Mouse (Mus musculus): ENCODE measurements around the gene Zfp637. TPM values are rescaled to one million over a fixed set of nuclear protein-coding genes. Genes with fewer than 3 reads are reported as not detected.
"Not testable (repeated sequence)": the region's sequence is repeated elsewhere in the genome, so short reads cannot be mapped to it uniquely, and the experiment has no call there.

Gene Zfp637
- polyA plus RNA-seq, 1 experiment from 2014 or later = 64.5 TPM

DNA sequence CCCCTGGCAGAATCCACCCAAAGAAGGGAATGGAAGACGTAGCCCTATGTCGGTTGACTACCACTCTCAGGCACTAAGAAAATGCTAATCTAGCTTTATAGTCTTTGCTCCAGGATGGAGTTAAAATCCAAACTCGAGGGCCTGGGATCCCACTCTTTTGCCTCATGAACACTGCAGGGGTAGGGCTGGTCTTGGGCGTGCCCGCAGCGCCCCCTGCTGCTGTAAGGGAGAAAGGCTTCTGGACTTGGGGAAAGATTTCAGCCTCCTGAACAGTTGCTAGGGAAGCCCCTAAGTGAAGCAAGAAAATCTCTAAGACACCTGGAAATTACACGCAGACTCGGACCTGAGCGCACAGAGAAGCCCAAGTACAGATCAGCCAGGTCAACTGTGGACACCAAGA, 12.7 kb upstream of the Zfp637 start:
- Histone ChIP-seq H3K9ac (no peak overlapping the region), H3K9me3 (no peaks in the 10 kb centered on the region), H3K27me3 (replicated peaks) (peaks cover 46% of the 10 kb centered on the region), H3K4me3 (no peak overlapping the region), H3K27ac (replicated peaks) (no peak overlapping the region), H3K36me3 (no peaks in the 10 kb centered on the region), H3K4me1 (no peaks in the 10 kb centered on the region), H3K4me2 (no peak overlapping the region)
- 14% methylated on average over 9 of the region's 9 CpGs for WGBS
- ATAC-seq (ENCODE audit: extremely low read depth, insufficient number of reproducible peaks, low FRiP score, low TSS enrichment) = no peak

DNA sequence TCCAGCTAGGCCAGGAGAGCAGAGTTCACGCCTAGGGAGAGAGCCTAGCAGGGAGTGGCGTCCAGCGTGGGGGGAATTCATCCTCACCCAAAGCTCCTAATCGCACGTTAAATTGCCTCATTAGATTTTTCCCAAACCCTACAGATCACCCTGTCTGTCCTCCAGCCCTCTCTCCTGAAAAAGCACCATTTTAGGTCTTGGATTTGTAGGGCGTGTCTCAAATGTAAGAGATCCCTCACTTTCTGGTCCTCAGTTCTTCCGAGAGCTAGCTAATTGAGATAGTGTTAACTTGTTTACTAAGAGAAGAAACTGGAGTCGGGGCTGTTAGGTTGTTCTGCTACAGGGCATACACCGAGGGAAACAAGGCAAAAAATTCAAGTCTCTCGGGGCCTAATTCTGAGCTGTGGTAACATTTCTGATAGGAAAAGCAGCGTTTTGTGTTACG, 553 bp downstream of the Zfp637 start:
- peak overlapping the region; percentile 95 for H3K27ac ChIP-seq (replicated peaks)
- H3K4me2 ChIP-seq = peak overlapping the region; percentile 92
- H3K4me1 ChIP-seq = peaks cover 10% of the 10 kb centered on the region
- H3K9ac ChIP-seq = peak overlapping the region; percentile 98
- H3K27me3 ChIP-seq (replicated peaks) = no peaks in the 10 kb centered on the region
- 8% methylated on average over 12 of the region's 12 CpGs for WGBS
- H3K9me3 ChIP-seq = no peaks in the 10 kb centered on the region
- H3K36me3 ChIP-seq = peaks cover 38% of the 10 kb centered on the region
- peak overlapping the region; percentile 95 for H3K4me3 ChIP-seq
- no peak; the same call in 1 of the 2 replicates for ATAC-seq (ENCODE audit: extremely low read depth, insufficient number of reproducible peaks, low FRiP score, low TSS enrichment)

DNA sequence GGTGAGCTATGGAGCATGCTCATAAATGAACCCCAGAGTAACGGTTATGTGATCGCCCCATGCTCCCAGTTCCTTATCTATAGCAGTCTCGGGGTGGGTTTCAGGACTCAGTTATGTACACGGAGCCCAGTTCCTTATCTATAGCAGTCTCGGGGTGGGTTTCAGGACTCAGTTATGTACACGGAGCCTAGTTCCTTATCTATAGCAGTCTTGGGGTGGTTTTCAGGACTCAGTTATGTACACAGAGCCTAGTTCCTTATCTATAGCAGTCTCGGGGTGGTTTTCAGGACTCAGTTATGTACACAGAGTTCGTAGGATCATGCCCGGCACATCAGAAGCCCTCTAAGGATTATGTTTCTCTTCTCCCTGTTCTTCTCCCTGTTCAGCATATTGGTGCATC, 3.6 kb downstream of the Zfp637 start:
- peaks cover 10% of the 10 kb centered on the region for H3K4me1 ChIP-seq
- 68% methylated on average over 9 of the region's 9 CpGs for WGBS
- no peak overlapping the region for H3K4me3 ChIP-seq
- no peak for ATAC-seq (ENCODE audit: extremely low read depth, insufficient number of reproducible peaks, low FRiP score, low TSS enrichment)
- H3K27ac ChIP-seq (replicated peaks) = no peak overlapping the region
- H3K4me2 ChIP-seq = no peak overlapping the region
- no peak overlapping the region for H3K9ac ChIP-seq
- no peaks in the 10 kb centered on the region for H3K9me3 ChIP-seq
- H3K27me3 ChIP-seq (replicated peaks) = no peaks in the 10 kb centered on the region
- peaks cover 69% of the 10 kb centered on the region for H3K36me3 ChIP-seq

DNA sequence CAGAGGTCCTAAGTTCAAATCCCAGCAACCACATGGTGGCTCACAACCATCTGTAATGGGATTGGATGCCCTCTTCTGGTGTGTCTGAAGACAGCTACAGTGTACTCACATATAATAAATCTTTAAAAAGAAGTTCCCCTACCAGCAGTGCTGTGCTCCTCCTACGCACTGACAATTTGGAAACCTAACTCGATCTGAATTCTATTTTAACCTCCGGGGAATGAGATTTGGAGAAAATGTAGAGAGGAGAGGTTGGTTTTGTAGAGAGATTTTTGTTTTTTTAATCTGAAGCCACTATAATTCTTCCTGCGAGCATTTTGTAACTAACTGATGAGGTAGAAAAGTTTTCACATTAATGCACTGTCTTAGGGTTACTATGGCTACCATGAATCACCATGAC, 5.7 kb downstream of the Zfp637 start:
- not testable (repeated sequence) for H3K4me2 ChIP-seq; H3K9ac ChIP-seq; H3K4me3 ChIP-seq; H3K27me3 ChIP-seq (replicated peaks); ATAC-seq (ENCODE audit: extremely low read depth, insufficient number of reproducible peaks, low FRiP score, low TSS enrichment); H3K9me3 ChIP-seq; H3K27ac ChIP-seq (replicated peaks); H3K4me1 ChIP-seq
- peaks cover 71% of the 10 kb centered on the region for H3K36me3 ChIP-seq
- WGBS = 88% methylated on average over 4 of the region's 4 CpGs

DNA sequence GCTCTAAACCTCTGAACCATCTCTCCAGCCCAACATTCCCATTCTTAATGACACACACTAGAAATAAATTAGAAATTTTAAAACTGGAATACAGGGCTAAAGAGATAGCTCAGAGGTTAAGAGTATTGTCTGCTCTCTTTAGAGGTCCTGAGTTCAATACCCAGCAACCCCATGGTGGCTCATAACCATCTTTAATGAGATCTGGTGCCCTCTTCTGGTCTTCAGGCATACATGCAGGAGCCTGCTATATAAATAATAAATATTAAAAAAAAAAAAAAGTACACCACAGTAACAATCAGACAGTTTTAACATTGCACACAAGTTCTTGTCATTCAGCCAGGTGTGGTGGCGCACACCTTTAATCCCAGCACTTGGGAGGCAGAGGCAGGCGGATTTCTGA, 6.8 kb downstream of the Zfp637 start:
- Histone ChIP-seq H3K4me1 (no peaks in the 10 kb centered on the region), H3K36me3 (peaks cover 71% of the 10 kb centered on the region), H3K9me3 (no peaks in the 10 kb centered on the region), H3K9ac (no peak overlapping the region), H3K4me2 (no peak overlapping the region), H3K27ac (replicated peaks) (no peak overlapping the region), H3K4me3 (no peak overlapping the region), H3K27me3 (replicated peaks) (no peaks in the 10 kb centered on the region)
- 85% methylated on average over 2 of the region's 2 CpGs for WGBS
- no peak for ATAC-seq (ENCODE audit: extremely low read depth, insufficient number of reproducible peaks, low FRiP score, low TSS enrichment)

DNA sequence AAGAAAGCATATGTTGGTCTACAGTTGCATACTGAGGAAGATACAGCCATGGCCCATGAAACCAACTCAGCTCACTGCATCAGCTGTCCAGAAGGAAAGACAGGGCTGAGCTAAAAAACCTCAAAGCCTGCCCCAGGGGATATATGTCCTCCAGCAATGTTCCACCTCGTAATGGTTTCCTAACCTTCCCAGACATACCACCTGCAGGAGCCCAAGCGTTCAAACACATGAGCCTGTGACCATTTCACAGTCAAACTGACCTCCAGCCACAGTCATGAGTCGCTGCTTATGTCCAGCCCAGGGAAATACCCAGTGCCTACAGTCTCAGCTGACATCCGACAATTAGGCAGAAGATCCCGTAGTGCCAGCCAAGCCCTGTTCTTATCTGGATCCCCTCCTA, 7.6 kb downstream of the Zfp637 start:
- no peak for ATAC-seq (ENCODE audit: extremely low read depth, insufficient number of reproducible peaks, low FRiP score, low TSS enrichment)
- H3K9me3 ChIP-seq = no peaks in the 10 kb centered on the region
- H3K27ac ChIP-seq (replicated peaks) = no peak overlapping the region
- no peak overlapping the region for H3K9ac ChIP-seq
- no peaks in the 10 kb centered on the region for H3K4me1 ChIP-seq
- no peaks in the 10 kb centered on the region for H3K27me3 ChIP-seq (replicated peaks)
- peaks cover 63% of the 10 kb centered on the region for H3K36me3 ChIP-seq
- H3K4me2 ChIP-seq = no peak overlapping the region
- H3K4me3 ChIP-seq = no peak overlapping the region
- 74% methylated on average over 5 of the region's 5 CpGs for WGBS

DNA sequence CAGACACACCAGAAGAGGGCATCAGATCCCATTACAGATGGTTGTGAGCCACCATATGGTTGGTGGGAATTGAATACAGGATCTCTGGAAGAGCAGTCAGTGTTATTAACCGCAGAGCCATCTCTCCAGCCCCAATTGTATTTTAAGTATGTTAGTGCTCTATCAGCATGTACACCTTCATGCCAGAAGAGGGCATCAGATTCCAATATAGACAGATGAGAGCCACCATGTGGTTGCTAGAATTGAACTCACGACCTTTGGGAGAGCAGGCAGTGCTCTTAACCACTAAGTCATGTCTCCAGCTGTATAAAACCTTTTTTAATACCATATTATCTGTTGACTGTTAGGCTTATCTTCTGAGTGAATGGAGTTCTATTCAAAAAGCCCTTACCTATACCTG, 10.8 kb downstream of the Zfp637 start:
- WGBS = 56% methylated on average over 2 of the region's 2 CpGs
- Histone ChIP-seq H3K4me2 (no peak overlapping the region), H3K4me3 (no peak overlapping the region), H3K9me3 (no peaks in the 10 kb centered on the region), H3K4me1 (no peaks in the 10 kb centered on the region), H3K27ac (replicated peaks) (no peak overlapping the region), H3K27me3 (replicated peaks) (no peaks in the 10 kb centered on the region), H3K36me3 (peaks cover 31% of the 10 kb centered on the region), H3K9ac (no peak overlapping the region)
- no peak for ATAC-seq (ENCODE audit: extremely low read depth, insufficient number of reproducible peaks, low FRiP score, low TSS enrichment)

DNA sequence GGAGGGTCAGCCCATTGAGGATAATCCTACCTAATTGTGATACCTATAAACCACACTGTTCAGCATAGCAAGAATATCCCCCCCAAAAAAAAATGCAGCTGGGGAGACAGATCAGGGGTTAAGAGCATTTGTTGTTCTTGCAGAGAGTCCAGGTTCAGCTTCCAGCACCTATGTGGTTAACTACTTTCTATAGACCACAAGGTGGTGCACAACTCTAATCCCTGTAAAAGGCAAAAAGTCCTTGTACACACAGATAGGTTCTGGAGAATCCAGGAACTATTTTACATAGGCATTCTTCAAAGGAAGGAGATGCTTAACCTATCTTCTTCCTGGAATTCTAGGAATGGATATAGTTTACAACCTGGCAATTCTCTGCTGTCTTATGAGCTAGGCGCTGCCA, 17.0 kb downstream of the Zfp637 start:
- WGBS = 78% methylated on average over 1 of the region's 1 CpGs
- no peak for ATAC-seq (ENCODE audit: extremely low read depth, insufficient number of reproducible peaks, low FRiP score, low TSS enrichment)
- no peaks in the 10 kb centered on the region for H3K9me3 ChIP-seq
- H3K4me1 ChIP-seq = peaks cover under 1% of the 10 kb centered on the region; the same call in 1 of the 2 replicates
- no peaks in the 10 kb centered on the region for H3K27me3 ChIP-seq (replicated peaks)
- H3K4me2 ChIP-seq = no peak overlapping the region
- H3K36me3 ChIP-seq = no peaks in the 10 kb centered on the region
- no peak overlapping the region for H3K9ac ChIP-seq
- H3K27ac ChIP-seq (replicated peaks) = no peak overlapping the region
- H3K4me3 ChIP-seq = no peak overlapping the region

DNA sequence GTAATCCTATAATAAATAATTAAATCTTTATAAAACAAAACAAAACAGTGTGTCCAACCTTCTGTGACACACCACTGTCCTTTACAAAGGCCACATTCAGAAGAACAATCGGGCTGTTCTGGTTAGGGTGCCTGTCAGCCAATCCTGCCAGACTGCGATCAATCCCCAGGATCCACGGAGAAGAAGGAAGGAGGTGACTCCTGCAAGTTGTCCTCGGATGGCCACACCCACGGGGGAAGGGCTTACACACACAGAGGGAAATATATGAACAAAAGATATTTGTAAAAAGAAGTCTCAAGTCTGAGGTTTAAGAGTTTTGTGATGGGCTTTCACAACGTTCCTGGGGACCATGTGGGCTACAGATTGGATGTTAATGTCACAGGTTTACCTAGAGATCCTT, 20.9 kb downstream of the Zfp637 start, which contains the start of gene Zfp239:
TSS of gene Zfp239 (plus strand) at position 253 of the 400 bp plus-strand sequence.
- Histone ChIP-seq H3K27ac (replicated peaks) (no peak within 1 kb of the TSS), H3K27me3 (replicated peaks) (no peaks in the 10 kb centered on the region), H3K4me3 (peak within 1 kb of the TSS; percentile 82), H3K9ac (peak within 1 kb of the TSS; percentile 83), H3K36me3 (no peaks in the 10 kb centered on the region), H3K4me1 (peaks cover 7% of the 10 kb centered on the region), H3K9me3 (no peaks in the 10 kb centered on the region), H3K4me2 (peak within 1 kb of the TSS; percentile 99)
- ATAC-seq (ENCODE audit: extremely low read depth, insufficient number of reproducible peaks, low FRiP score, low TSS enrichment) = no peak
- WGBS = 60% methylated on average over 6 of the region's 6 CpGs

DNA sequence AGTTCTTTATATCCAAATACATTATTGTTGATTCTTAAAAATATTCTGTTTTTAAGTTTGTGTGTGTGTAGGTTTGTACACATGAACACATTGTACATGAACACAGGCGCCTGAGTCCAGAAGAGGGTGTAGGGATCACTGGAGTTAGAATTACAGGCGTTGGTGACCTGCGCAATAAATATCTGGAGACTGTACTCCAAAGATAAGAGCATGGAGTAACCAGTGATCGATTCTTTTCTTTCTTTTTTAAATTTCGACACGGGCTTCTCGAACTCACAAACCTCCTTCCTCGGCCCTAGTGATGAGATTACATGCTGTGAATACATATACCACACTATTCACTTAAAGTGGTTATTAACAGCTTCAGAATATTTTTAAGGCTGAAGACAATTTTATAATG, 21.5 kb downstream of the Zfp637 start:
- Histone ChIP-seq H3K4me3 (peak overlapping the region; percentile 82), H3K9me3 (no peaks in the 10 kb centered on the region), H3K27me3 (replicated peaks) (no peaks in the 10 kb centered on the region), H3K9ac (peak overlapping the region; percentile 83; the same call in 1 of the 2 replicates), H3K4me1 (peaks cover 7% of the 10 kb centered on the region), H3K4me2 (peak overlapping the region; percentile 99), H3K36me3 (no peaks in the 10 kb centered on the region), H3K27ac (replicated peaks) (no peak overlapping the region)
- ATAC-seq (ENCODE audit: extremely low read depth, insufficient number of reproducible peaks, low FRiP score, low TSS enrichment) = no peak
- 65% methylated on average over 8 of the region's 8 CpGs for WGBS

DNA sequence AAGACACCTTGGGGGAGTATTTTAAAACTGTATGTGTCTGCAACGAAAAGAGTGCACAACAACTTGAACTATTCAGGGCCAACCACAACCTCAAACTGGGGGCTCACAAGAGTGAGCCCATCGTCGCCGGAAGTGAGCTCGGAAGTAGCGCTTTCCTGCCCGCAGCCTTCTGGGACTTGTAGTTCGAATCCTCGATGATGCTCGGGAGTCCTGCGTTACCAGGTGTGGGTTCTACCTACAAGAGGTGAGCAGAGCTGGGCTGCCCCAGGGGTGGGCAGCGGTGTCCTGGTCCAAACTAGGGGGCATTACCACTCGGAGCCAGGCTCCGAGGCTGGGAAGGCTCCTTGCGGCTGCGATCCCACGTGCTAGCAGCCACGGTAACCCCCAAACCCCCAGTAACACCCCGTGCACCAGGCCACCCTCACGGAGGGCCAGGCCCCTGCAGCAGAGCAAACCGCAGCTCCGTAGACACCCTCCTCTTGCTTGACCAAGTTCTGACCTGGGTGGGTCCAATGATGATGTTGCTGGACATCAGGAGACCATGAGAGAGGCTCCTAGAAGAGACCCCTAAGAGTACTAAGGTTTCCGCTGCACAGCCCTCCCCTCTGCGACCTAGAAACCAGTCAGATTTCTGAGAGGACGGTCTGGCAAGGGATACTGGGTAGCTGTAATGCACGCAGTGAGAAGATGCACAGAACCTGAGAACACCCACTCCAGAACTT, 22.1 kb downstream of the Zfp637 start:
- Histone ChIP-seq H3K4me2 (peak overlapping the region; percentile 99), H3K4me3 (peak overlapping the region; percentile 82), H3K9ac (peak overlapping the region; percentile 83), H3K36me3 (no peaks in the 10 kb centered on the region), H3K27me3 (replicated peaks) (no peaks in the 10 kb centered on the region), H3K9me3 (no peaks in the 10 kb centered on the region), H3K4me1 (peaks cover 7% of the 10 kb centered on the region), H3K27ac (replicated peaks) (no peak overlapping the region)
- peak; percentile 54; the same call in 1 of the 2 replicates for ATAC-seq (ENCODE audit: extremely low read depth, insufficient number of reproducible peaks, low FRiP score, low TSS enrichment)
- WGBS = 2% methylated on average over 26 of the region's 26 CpGs

DNA sequence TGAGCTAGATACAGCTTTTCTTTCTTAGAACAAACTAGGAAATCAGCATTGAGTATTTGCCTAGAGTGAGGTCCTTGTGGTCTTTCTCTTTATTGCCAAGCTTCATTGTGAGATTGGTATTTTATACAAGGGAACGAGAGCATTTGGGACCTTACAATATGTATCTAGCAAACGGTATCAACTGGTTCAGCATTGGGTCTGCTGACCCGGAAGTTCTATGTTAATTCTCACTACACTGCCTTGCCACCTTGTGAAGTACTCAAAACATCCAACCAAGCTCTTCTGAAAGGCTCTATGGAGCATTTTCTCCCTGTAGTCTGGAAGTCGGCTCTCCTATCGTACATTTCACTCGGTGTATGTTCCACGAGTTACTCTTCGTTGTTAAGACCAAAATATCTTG, 22.8 kb downstream of the Zfp637 start:
- WGBS = 85% methylated on average over 8 of the region's 8 CpGs
- H3K4me2 ChIP-seq = peak overlapping the region; percentile 99
- H3K27me3 ChIP-seq (replicated peaks) = no peaks in the 10 kb centered on the region
- H3K9ac ChIP-seq = peak overlapping the region; percentile 83; the same call in 1 of the 2 replicates
- peaks cover 7% of the 10 kb centered on the region for H3K4me1 ChIP-seq
- H3K27ac ChIP-seq (replicated peaks) = no peak overlapping the region
- H3K36me3 ChIP-seq = no peaks in the 10 kb centered on the region
- H3K4me3 ChIP-seq = peak overlapping the region; percentile 82
- no peak for ATAC-seq (ENCODE audit: extremely low read depth, insufficient number of reproducible peaks, low FRiP score, low TSS enrichment)
- no peaks in the 10 kb centered on the region for H3K9me3 ChIP-seq

Measured in heart, embryonic 13.5 days (tissue).